Mouse (Mus musculus) intestine, embryonic 16.5 days (tissue): ENCODE measurements around the gene Plppr3. TPM values are rescaled to one million over a fixed set of nuclear protein-coding genes. Genes with fewer than 3 reads are reported as not detected.
"Not testable (repeated sequence)": the region's sequence is repeated elsewhere in the genome, so short reads cannot be mapped to it uniquely, and the experiment has no call there.

ENCODE experiments used
- ATAC-seq: fragments of 200-750 bp; cut with Nextera tagmentation; 2 replicates; pipeline ENCODE4 v1.8.0; 2017; ENCODE audit warnings: moderate TSS enrichment, moderate library complexity
- H3K27ac ChIP-seq: fragments of 300-500 bp; sonication (generic); 2 replicates; pipeline ENCODE4 v1.5.1; 2014; ENCODE audit warnings: mild to moderate bottlenecking, low read length
- H3K27me3 ChIP-seq: fragments of 300-500 bp; sonication (generic); replicated peaks from 2 replicates; pipeline ENCODE4 v1.6.1; 2014; ENCODE audit warnings: low read length, control low read depth, mixed read lengths; ENCODE audit not compliant: control insufficient read depth, insufficient read depth
- H3K36me3 ChIP-seq: fragments of 300-500 bp; sonication (generic); 2 replicates; pipeline ENCODE4 v1.6.1; 2014; ENCODE audit warnings: low read length, control low read depth; ENCODE audit not compliant: control insufficient read depth, insufficient read depth
- H3K4me1 ChIP-seq: fragments of 300-500 bp; sonication (generic); 2 replicates; pipeline ENCODE4 v1.6.1; 2014; ENCODE audit warnings: low read length, control low read depth, mixed read lengths; ENCODE audit not compliant: control insufficient read depth, insufficient read depth
- H3K4me2 ChIP-seq: fragments of 300-500 bp; sonication (generic); 2 replicates; pipeline ENCODE4 v1.6.1; 2014; ENCODE audit warnings: low read depth, low read length, control low read depth
- H3K4me3 ChIP-seq: fragments of 300-500 bp; sonication (generic); 2 replicates; pipeline ENCODE4 v1.5.1; 2014; ENCODE audit warnings: mild to moderate bottlenecking, low read length
- H3K9ac ChIP-seq: fragments of 300-500 bp; sonication (generic); 2 replicates; pipeline ENCODE4 v1.6.1; 2014; ENCODE audit warnings: low read depth, low read length
- H3K9me3 ChIP-seq: fragments of 300-500 bp; sonication (generic); 2 replicates; pipeline ENCODE4 v1.6.1; 2016; ENCODE audit warnings: low read length, control low read depth; ENCODE audit not compliant: control insufficient read depth
- WGBS: fragments of 180-500 bp; shearing (Covaris S2); extraction: QIAGEN DNeasy Blood & Tissue Kit; methylation state at CpG from one replicate; pipeline ENCODE4 v1.1.7; 2014; 5-methylcytosine and 5-hydroxymethylcytosine counted together
- polyA plus RNA-seq: library from polyadenylated mRNA; unstranded; fragments of >200 nt; fragmentation: Nextera tagmentation; extraction: Ambion mirVana; gene quantifications from 2 replicates; pipeline ENCODE4 v1.2.1, GENCODE M21; 2015

Plppr3 gene
- polyA plus RNA-seq, 1 experiment from 2014 or later = 28.2 TPM

DNA sequence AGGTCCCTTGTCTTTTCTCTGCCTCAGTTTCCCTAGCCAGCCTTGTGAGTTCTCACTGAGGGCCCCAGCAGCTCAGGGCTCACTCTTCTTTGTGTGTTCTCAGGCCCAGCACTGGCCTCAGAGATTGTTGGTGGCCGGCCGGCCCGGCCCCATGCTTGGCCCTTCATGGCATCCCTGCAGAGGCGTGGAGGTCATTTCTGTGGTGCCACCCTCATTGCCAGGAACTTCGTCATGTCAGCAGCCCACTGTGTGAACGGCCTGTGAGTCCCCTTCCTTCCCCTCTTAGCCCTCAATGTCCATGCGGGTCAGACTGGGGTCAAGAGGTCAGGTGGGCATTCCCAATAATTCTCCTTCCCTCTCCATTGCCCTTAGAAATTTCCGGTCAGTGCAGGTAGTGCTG, 12.2 kb upstream of the Plppr3 start:
- no peaks in the 10 kb centered on the region for H3K9me3 ChIP-seq
- WGBS = 83% methylated on average over 8 of the region's 8 CpGs
- H3K4me3 ChIP-seq = no peak overlapping the region
- H3K36me3 ChIP-seq = no peaks in the 10 kb centered on the region
- H3K9ac ChIP-seq = no peak overlapping the region
- H3K4me2 ChIP-seq = no peak overlapping the region
- no peak overlapping the region for H3K27ac ChIP-seq
- H3K27me3 ChIP-seq = 0 out of 2 replicates have a peak, but pooled peaks cover 3% of the 10 kb centered on the region
- ATAC-seq = no peak
- peaks cover 8% of the 10 kb centered on the region; the same call in 1 of the 2 replicates for H3K4me1 ChIP-seq

DNA sequence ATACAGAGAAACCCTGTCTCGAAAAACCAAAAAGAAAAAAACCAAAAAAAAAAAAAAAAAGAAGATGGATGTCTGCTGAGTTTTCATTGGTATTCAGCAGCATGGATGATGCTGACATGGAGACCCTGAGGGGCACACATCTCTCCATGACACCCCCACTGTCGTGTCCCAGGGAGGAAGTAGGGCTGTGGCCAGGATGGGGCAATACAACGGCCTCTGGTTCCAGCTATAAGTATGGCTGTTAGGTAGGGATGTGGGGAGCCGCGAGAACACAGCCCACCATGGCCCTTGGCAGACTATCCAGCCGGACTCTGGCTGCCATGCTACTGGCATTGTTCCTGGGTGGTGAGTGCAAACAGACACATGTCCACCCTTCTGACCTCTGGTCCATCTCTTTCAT, 11.6 kb upstream of the Plppr3 start, which contains the start of gene Elane:
Elane (plus strand) TSS at position 194 of the 400 bp plus-strand sequence.
- H3K4me2 ChIP-seq = no peak within 1 kb of the TSS
- no peaks in the 10 kb centered on the region for H3K9me3 ChIP-seq
- H3K36me3 ChIP-seq = no peaks in the 10 kb centered on the region
- WGBS = 81% methylated on average over 6 of the region's 6 CpGs
- no peak within 1 kb of the TSS for H3K27ac ChIP-seq
- H3K4me1 ChIP-seq = peaks cover 9% of the 10 kb centered on the region
- no peak for ATAC-seq
- 0 out of 2 replicates have a peak, but pooled peaks cover 3% of the 10 kb centered on the region for H3K27me3 ChIP-seq
- H3K4me3 ChIP-seq = no peak within 1 kb of the TSS
- no peak within 1 kb of the TSS for H3K9ac ChIP-seq

DNA sequence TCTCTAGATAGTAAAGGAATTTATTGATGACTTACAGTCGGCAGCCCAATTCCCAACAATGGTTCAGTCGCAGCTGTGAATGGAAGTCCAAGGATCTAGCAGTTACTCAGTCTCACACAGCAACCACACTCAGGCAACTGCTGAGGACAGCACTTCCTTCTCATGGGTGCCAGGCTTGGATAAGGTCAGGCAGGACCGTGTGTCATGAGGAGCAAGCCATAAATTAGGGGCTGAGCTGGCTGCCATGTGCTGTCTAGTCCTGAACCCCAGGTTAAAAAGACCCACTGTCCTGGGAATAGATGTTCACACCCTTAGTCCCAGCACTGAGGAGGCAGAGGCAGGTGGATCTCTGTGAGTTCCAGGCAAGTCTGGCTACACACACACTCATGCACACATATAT, 10.5 kb upstream of the Plppr3 start:
- not testable (repeated sequence) for H3K27me3 ChIP-seq, H3K9ac ChIP-seq, ATAC-seq, H3K27ac ChIP-seq, H3K4me3 ChIP-seq, H3K9me3 ChIP-seq, H3K4me2 ChIP-seq, H3K36me3 ChIP-seq
- H3K4me1 ChIP-seq = peaks cover 18% of the 10 kb centered on the region
- WGBS = 48% methylated on average over 2 of the region's 3 CpGs

DNA sequence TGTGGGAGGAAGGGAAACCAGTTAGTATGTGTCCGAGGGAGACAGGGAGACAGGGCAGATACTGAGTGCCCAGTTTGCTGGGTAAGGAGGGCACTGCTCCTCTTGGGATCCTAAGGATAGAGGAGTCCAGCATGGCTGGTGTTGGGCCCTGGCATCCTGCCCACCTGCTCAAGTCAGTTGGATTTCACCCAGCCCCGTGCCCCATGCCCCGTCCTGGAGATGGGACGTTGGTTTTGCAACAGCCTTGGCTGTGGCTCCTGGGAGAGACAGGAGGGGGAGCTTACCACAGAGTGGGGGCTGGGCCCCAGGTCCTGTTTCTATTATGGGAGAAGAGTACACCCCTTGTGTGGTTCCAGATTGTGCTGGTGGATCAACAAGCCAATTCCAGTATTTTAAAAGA, 10.0 kb upstream of the Plppr3 start:
- Histone ChIP-seq H3K36me3 (no peaks in the 10 kb centered on the region), H3K9ac (no peak overlapping the region)
- WGBS = 66% methylated on average over 4 of the region's 4 CpGs

DNA sequence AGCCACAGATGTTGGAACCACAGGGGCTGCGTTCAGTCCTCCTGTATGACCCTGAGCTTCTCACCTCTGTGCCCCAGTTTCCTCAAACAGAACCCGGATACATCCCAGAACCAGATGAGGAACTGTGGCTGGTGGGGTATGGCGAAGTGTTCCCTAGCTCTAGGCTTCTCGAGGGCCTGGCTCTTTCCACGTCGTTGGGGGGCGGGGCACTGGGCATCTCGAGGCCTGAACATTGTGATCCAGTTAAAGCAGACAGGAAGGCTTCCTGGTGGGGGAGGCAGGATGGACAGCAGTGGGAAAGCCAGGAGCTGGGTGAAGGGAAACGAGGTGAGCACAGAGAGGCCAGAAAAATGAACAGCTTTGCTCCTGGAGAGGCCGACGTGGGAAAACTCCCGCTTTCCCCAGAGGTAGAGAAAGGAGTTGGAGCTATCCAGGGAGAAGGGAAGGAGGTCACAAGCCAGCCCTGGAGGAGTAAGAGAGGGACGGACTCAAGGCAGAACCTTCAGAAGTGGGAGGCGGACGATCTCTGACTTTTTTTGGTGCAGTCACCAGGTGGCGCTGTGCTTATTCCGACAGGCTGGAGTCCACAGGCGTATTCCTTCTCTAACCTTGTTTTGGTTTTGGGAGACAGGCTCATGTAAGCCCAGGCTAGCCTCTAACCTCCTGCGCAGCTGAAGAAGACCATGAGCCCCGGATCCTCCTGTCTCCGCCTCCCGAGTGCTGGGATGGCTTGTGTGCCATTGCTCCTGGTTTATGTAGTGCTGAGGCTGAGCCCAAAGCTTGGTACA, 9.1 kb upstream of the Plppr3 start:
- 20% methylated on average over 22 of the region's 22 CpGs for WGBS
- Histone ChIP-seq H3K4me1 (peaks cover 24% of the 10 kb centered on the region), H3K9ac (peak overlapping the region; percentile 44), H3K9me3 (no peaks in the 10 kb centered on the region), H3K4me2 (no peak overlapping the region), H3K27ac (no peak overlapping the region), H3K4me3 (no peak overlapping the region), H3K27me3 (0 out of 2 replicates have a peak, but pooled peaks cover 3% of the 10 kb centered on the region), H3K36me3 (no peaks in the 10 kb centered on the region)
- ATAC-seq = 0 out of 2 replicates have a peak, but pooled peaks have one; percentile 23

More for the DNA sequence above, 10.0 kb upstream of the Plppr3 start:
- Histone ChIP-seq H3K27ac (no peak overlapping the region), H3K4me2 (no peak overlapping the region), H3K4me3 (no peak overlapping the region), H3K4me1 (peaks cover 23% of the 10 kb centered on the region), H3K27me3 (0 out of 2 replicates have a peak, but pooled peaks cover 3% of the 10 kb centered on the region), H3K9me3 (no peaks in the 10 kb centered on the region)
- no peak for ATAC-seq

DNA sequence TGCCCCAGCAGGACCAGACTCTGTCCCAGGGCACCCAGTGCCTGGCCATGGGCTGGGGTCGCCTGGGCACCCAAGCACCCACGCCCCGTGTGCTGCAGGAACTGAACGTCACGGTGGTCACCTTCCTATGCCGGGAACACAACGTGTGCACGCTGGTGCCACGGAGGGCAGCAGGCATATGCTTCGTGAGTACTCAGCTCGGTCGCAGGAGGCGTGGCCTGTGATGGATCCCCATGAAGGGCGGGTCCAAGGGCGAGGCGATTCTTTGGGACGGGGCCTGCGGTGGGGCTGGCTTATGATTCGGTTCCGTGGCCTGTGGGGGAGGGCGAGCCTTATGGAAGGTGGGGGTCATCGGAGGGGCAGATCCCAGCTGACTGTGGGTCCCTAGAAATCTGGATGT, 7.5 kb upstream of the Plppr3 start:
- H3K27ac ChIP-seq = no peak overlapping the region
- no peaks in the 10 kb centered on the region for H3K9me3 ChIP-seq
- H3K27me3 ChIP-seq = 0 out of 2 replicates have a peak, but pooled peaks cover 3% of the 10 kb centered on the region
- WGBS = 7% methylated on average over 22 of the region's 22 CpGs
- no peaks in the 10 kb centered on the region for H3K36me3 ChIP-seq
- peak overlapping the region; percentile 49; the same call in 1 of the 2 replicates for H3K9ac ChIP-seq
- ATAC-seq = peak; percentile 27; the same call in 1 of the 2 replicates
- no peak overlapping the region; the same call in 1 of the 2 replicates for H3K4me3 ChIP-seq
- peak overlapping the region; percentile 53 for H3K4me2 ChIP-seq
- H3K4me1 ChIP-seq = peaks cover 26% of the 10 kb centered on the region

DNA sequence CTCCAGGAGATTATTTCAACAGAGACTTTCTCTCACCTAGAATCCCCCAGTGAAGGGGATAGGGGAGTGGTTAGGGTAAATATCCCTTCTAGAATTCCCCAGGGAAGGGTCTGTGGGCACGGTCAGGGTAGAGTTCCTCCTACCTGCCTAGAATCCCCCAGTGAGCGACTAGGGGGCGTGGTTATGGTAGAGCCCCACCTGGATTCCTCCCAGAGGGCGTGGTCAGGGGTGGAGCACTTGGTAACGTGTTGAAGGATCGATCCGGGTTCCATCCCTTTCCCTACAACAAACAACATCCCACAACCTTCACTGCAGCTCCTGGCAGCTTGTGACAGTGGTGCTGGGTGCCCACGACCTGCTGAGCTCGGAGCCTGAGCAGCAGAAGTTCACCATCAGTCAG, 6.3 kb upstream of the Plppr3 start:
- Histone ChIP-seq H3K36me3 (no peaks in the 10 kb centered on the region), H3K4me3 (no peak overlapping the region), H3K27ac (no peak overlapping the region), H3K27me3 (0 out of 2 replicates have a peak, but pooled peaks cover 3% of the 10 kb centered on the region), H3K9ac (0 out of 2 replicates have a peak overlapping the region, but pooled peaks have one; percentile 2), H3K4me1 (peaks cover 28% of the 10 kb centered on the region), H3K4me2 (no peak overlapping the region), H3K9me3 (no peaks in the 10 kb centered on the region)
- WGBS = 14% methylated on average over 9 of the region's 9 CpGs
- ATAC-seq = 0 out of 2 replicates have a peak, but pooled peaks have one; percentile 31

DNA sequence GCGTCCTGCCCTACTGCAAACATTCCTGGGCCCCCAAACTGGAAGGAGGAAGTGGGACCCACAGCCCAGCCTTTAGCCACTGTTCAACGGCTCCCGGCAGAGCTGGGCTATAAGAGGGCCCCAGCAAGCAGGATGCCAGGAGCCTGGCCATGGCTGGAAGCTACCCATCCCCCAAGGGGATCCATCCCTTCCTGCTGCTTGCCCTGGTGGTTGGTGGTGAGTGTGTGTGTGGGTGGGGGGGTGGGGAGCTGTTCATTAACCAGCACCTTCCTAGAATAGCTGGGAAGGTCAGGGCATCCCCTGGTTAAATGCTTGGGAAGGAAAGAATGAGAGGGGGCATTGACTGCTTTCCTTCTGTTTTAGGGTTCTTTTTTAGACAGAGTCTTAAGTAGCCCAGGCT, 5.1 kb upstream of the Plppr3 start:
- peaks cover 34% of the 10 kb centered on the region for H3K4me1 ChIP-seq
- no peak overlapping the region for H3K27ac ChIP-seq
- no peak overlapping the region for H3K9ac ChIP-seq
- H3K27me3 ChIP-seq = 0 out of 2 replicates have a peak, but pooled peaks cover 3% of the 10 kb centered on the region
- ATAC-seq = no peak
- 25% methylated on average over 3 of the region's 3 CpGs for WGBS
- no peak overlapping the region for H3K4me2 ChIP-seq
- H3K36me3 ChIP-seq = no peaks in the 10 kb centered on the region
- no peak overlapping the region for H3K4me3 ChIP-seq
- H3K9me3 ChIP-seq = no peaks in the 10 kb centered on the region

DNA sequence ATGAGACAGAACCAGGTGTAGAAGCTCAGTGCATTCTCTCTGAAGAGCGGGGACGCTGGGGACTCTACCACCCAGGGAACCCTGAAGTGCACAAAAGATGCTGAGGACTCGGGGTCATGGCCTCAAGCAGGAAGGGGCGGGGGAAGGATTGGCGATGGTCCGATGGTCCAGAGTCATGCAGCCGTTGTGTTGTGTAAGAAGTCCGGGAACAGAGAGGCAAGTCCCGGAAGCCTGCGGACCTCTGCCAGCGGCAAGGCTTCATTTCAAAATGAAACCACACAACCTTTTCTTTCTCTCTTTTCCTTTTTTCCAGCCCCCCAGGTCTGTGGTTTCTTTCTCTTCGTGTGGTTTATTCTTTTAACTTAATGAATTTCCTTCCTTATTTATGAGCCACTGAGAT, 3.3 kb upstream of the Plppr3 start:
- Histone ChIP-seq H3K9me3 (no peaks in the 10 kb centered on the region), H3K4me2 (no peak overlapping the region), H3K9ac (no peak overlapping the region), H3K4me3 (no peak overlapping the region), H3K27me3 (peaks cover 3% of the 10 kb centered on the region; the same call in 1 of the 2 replicates), H3K36me3 (no peaks in the 10 kb centered on the region), H3K27ac (no peak overlapping the region), H3K4me1 (peaks cover 41% of the 10 kb centered on the region)
- ATAC-seq = no peak
- WGBS = 58% methylated on average over 12 of the region's 12 CpGs
